ENCODE assay signal across 30 mouse cellular contexts in genomic region chr7:97775380-97775779, GRCm38 (mm10). TPM values are rescaled to one million over a fixed set of nuclear protein-coding genes. Genes with fewer than 3 reads are reported as not detected.
DNase-seq lines count a peak whose midpoint lies in the region; ATAC-seq and TF ChIP-seq lines count a peak whose summit lies in the region.
"Had no signal": no experiment of that assay in that cellular context is flagged by ENCODE, and none has a peak within 500 bp of the region (broad histone marks: within the 10 kb centered on the region; RNA-seq: fewer than 3 reads in every experiment).

No protein-coding gene starts in this region.

- no peaks in the 10 kb centered on the region for H3K36me3 ChIP-seq in heart, postnatal 0 days (replicated peaks; ENCODE audit: control insufficient read depth, insufficient read depth, low read length)
- H3K36me3 ChIP-seq in heart, adult 2 months (ENCODE audit: control insufficient read depth, insufficient read depth, low read length) = no peaks in the 10 kb centered on the region
- no peaks in the 10 kb centered on the region for H3K36me3 ChIP-seq in lung, postnatal 0 days (ENCODE audit: insufficient read depth, low read length)
- H3K36me3 ChIP-seq in stomach, postnatal 0 days (ENCODE audit: control insufficient read depth, insufficient read depth, low read length) = 0 out of 2 replicates have a peak, but pooled peaks cover 2% of the 10 kb centered on the region
- H3K36me3 ChIP-seq: embryonic facial prominence, embryonic 13.5 days; heart, embryonic 12.5 days; hindbrain, embryonic 10.5 days; liver, embryonic 12.5 days; neural tube, embryonic 12.5 days had no signal

- H3K4me2 ChIP-seq in heart, postnatal 0 days (ENCODE audit: low read depth, low read length) = no peak overlapping the region
- no peak overlapping the region for H3K4me2 ChIP-seq in lung, postnatal 0 days (replicated peaks; ENCODE audit: low read depth, low read length)
- no peak overlapping the region for H3K4me2 ChIP-seq in stomach, postnatal 0 days (replicated peaks; ENCODE audit: low read depth)
- H3K4me2 ChIP-seq: embryonic facial prominence, embryonic 13.5 days; heart, embryonic 12.5 days; liver, embryonic 12.5 days; neural tube, embryonic 12.5 days had no signal

- peaks cover 8% of the 10 kb centered on the region; the same call in 1 of the 2 replicates for H3K9me3 ChIP-seq in heart, postnatal 0 days (replicated peaks; ENCODE audit: control insufficient read depth, low read length)
- no peaks in the 10 kb centered on the region for H3K9me3 ChIP-seq in lung, postnatal 0 days (ENCODE audit: low read length)
- no peaks in the 10 kb centered on the region for H3K9me3 ChIP-seq in stomach, postnatal 0 days (ENCODE audit: control insufficient read depth, low read length)
- H3K9me3 ChIP-seq: hindbrain, embryonic 10.5 days had no signal

- no peaks in the 10 kb centered on the region for H3K27me3 ChIP-seq in heart, postnatal 0 days (ENCODE audit: control insufficient read depth, insufficient read depth, low read length)
- no peaks in the 10 kb centered on the region for H3K27me3 ChIP-seq in heart, adult 2 months (ENCODE audit: control insufficient read depth, insufficient read depth, low read length)
- H3K27me3 ChIP-seq in lung, postnatal 0 days (replicated peaks; ENCODE audit: insufficient read depth, low read length) = no peaks in the 10 kb centered on the region
- H3K27me3 ChIP-seq in stomach, postnatal 0 days (ENCODE audit: control insufficient read depth, insufficient read depth, low read length) = no peaks in the 10 kb centered on the region; the same call in 1 of the 2 replicates
- H3K27me3 ChIP-seq: CH12.LX; embryonic facial prominence, embryonic 13.5 days; heart, embryonic 12.5 days; liver, embryonic 12.5 days; neural tube, embryonic 12.5 days; Patski had no signal

- H3K27ac ChIP-seq in heart, postnatal 0 days (ENCODE audit: low read depth) = no peak overlapping the region
- H3K27ac ChIP-seq in heart, adult 2 months = no peak overlapping the region
- H3K27ac ChIP-seq in lung, postnatal 0 days (ENCODE audit: low read length) = no peak overlapping the region
- H3K27ac ChIP-seq in stomach, postnatal 0 days (replicated peaks) = no peak overlapping the region
- H3K27ac ChIP-seq: embryonic facial prominence, embryonic 13.5 days; hindbrain, embryonic 10.5 days; liver, embryonic 12.5 days; macrophage; neural tube, embryonic 12.5 days had no signal

- no peak for TF ChIP-seq EP300 in heart, postnatal 0 days (IDR thresholded peaks at IDR 0.05; ENCODE audit: low read depth)
- TF ChIP-seq EP300 in heart, adult 2 months (IDR thresholded peaks at IDR 0.05; ENCODE audit: insufficient read depth, low read depth, low read length) = no peak
- no peak for TF ChIP-seq EP300 in lung, postnatal 0 days (IDR thresholded peaks at IDR 0.05)
- no peak for TF ChIP-seq EP300 in stomach, postnatal 0 days (optimal IDR thresholded peaks at IDR 0.05)

- TF ChIP-seq POLR2A in heart, adult 2 months (IDR thresholded peaks at IDR 0.05; ENCODE audit: insufficient read depth, low read depth, low read length) = no peak

- no peak for TF ChIP-seq CTCF in heart, postnatal 0 days (IDR thresholded peaks at IDR 0.05; ENCODE audit: low read depth)
- TF ChIP-seq CTCF in heart, adult 2 months (IDR thresholded peaks at IDR 0.05) = no peak
- TF ChIP-seq CTCF in lung, postnatal 0 days (IDR thresholded peaks at IDR 0.05) = no peak
- peak; percentile 16; the same call in 1 of the 2 replicates for TF ChIP-seq CTCF in stomach, postnatal 0 days (IDR thresholded peaks at IDR 0.05; ENCODE audit: low read depth)

- H3K9ac ChIP-seq in heart, postnatal 0 days (replicated peaks; ENCODE audit: low read depth, low read length) = no peak overlapping the region
- no peak overlapping the region for H3K9ac ChIP-seq in heart, adult 2 months (ENCODE audit: low read depth, low read length)
- no peak overlapping the region for H3K9ac ChIP-seq in lung, postnatal 0 days (replicated peaks; ENCODE audit: low read depth)
- no peak overlapping the region for H3K9ac ChIP-seq in stomach, postnatal 0 days (ENCODE audit: low read length)
- H3K9ac ChIP-seq: embryonic facial prominence, embryonic 13.5 days; forebrain, postnatal 0 days; heart, embryonic 12.5 days; liver, embryonic 12.5 days; liver, postnatal 0 days; neural tube, embryonic 12.5 days had no signal

- DNase-seq in heart, postnatal 0 days (ENCODE audit: low spot score) = peak; percentile 17
- no peak for DNase-seq in heart, adult 2 months
- peak; percentile 24 for DNase-seq in lung, postnatal 0 days (ENCODE audit: low spot score)
- no peak for DNase-seq in lung, postnatal 4 days
- peak; percentile 43 for DNase-seq in adipocyte (ENCODE audit: low spot score)
- DNase-seq in stomach, postnatal 0 days (ENCODE audit: low spot score) = no peak
- DNase-seq in right cerebral cortex, postnatal 10 days (ENCODE audit: low spot score in 2 of 2) = no peak
- no peak for DNase-seq in urinary bladder, postnatal 4 days (ENCODE audit: low spot score in 2 of 2)
- DNase-seq: adrenal gland, postnatal 14 days; cerebellum, adult 18-20 months; cerebellum, postnatal 10 days; forebrain, postnatal 0 days; gastrocnemius, postnatal 10 days; kidney, adult 9 months; kidney, postnatal 25 days; left cerebral cortex, postnatal 4 days; liver, postnatal 0 days; right cerebral cortex, adult 18-20 months had no signal

- no peak for ATAC-seq in heart, postnatal 0 days (ENCODE audit: insufficient read depth, low read depth)
- no peak for ATAC-seq in lung, postnatal 0 days
- ATAC-seq in stomach, postnatal 0 days (ENCODE audit: low FRiP score, low TSS enrichment) = no peak
- ATAC-seq: forebrain, postnatal 0 days; hindbrain, embryonic 16.5 days; intestine, embryonic 16.5 days; liver, embryonic 12.5 days; liver, postnatal 0 days; midbrain, embryonic 16.5 days; Patski had no signal

- no peaks in the 10 kb centered on the region for H3K79me2 ChIP-seq in heart, adult 2 months (replicated peaks; ENCODE audit: control insufficient read depth, insufficient read depth, low read length)

- 36% methylated on average over 3 of the region's 3 CpGs for WGBS in heart, postnatal 0 days
- 40% methylated on average over 3 of the region's 3 CpGs for WGBS in heart, adult 2 months
- WGBS in lung, postnatal 0 days = 55% methylated on average over 3 of the region's 3 CpGs
- 42% methylated on average over 3 of the region's 3 CpGs for WGBS in stomach, postnatal 0 days

- H3K4me1 ChIP-seq in heart, postnatal 0 days (ENCODE audit: control insufficient read depth, insufficient read depth) = no peaks in the 10 kb centered on the region
- no peaks in the 10 kb centered on the region for H3K4me1 ChIP-seq in heart, adult 2 months (ENCODE audit: control insufficient read depth, insufficient read depth, low read length)
- no peaks in the 10 kb centered on the region for H3K4me1 ChIP-seq in lung, postnatal 0 days (ENCODE audit: insufficient read depth, low read depth, low read length)
- no peaks in the 10 kb centered on the region for H3K4me1 ChIP-seq in stomach, postnatal 0 days (replicated peaks; ENCODE audit: control insufficient read depth, insufficient read depth)
- H3K4me1 ChIP-seq: embryonic facial prominence, embryonic 13.5 days; heart, embryonic 12.5 days; hindbrain, embryonic 10.5 days; liver, embryonic 12.5 days; neural tube, embryonic 12.5 days had no signal

- intact Hi-C loops in heart, adult 2 months (cut with DNase I) = no loop called here

- no peak overlapping the region for H3K4me3 ChIP-seq in heart, postnatal 0 days (ENCODE audit: low read depth, low read length)
- H3K4me3 ChIP-seq in heart, adult 2 months = no peak overlapping the region
- H3K4me3 ChIP-seq in lung, postnatal 0 days (ENCODE audit: low read depth, low read length) = no peak overlapping the region
- H3K4me3 ChIP-seq in stomach, postnatal 0 days (ENCODE audit: low read depth, low read length) = no peak overlapping the region
- H3K4me3 ChIP-seq: embryonic facial prominence, embryonic 13.5 days; erythroblast, embryonic 14.5 days; heart, embryonic 12.5 days; hindbrain, embryonic 10.5 days; liver, embryonic 12.5 days; neural tube, embryonic 12.5 days had no signal

RNA-seq across cellular contexts. Expression of gene Pak1, which starts 13.0 kb away (rescaled TPM):
- total RNA-seq in heart, postnatal 0 days (2014; rRNA removed; ENCODE audit: low replicate concordance) = 1.2 and 1.5 TPM in 2 replicates
- polyA plus RNA-seq in heart, postnatal 0 days (2015; fragmentation: Nextera tagmentation; extraction: Ambion mirVana) = 0.79 and 0.86 TPM in 2 replicates
- total RNA-seq in heart, adult 2 months (2021) = 1 to 10 TPM; 1.2 to 1.6 TPM
- 1.1 and 1.8 TPM in 2 replicates for polyA plus RNA-seq in heart, adult 2 months (2012; rRNA removed)
- polyA plus RNA-seq in lung, postnatal 0 days (2015; fragmentation: Nextera tagmentation; extraction: Ambion mirVana) = 6.7 and 6.9 TPM in 2 replicates
- 18.1 and 19.4 TPM in 2 replicates for polyA plus RNA-seq in stomach, postnatal 0 days (2015; fragmentation: Nextera tagmentation; extraction: Ambion mirVana)

RNA-seq across cellular contexts. Expression of gene Aqp11, which starts 37.3 kb away (rescaled TPM):
- total RNA-seq in heart, postnatal 0 days (2014; rRNA removed; ENCODE audit: low replicate concordance) = 4.8 and 6.2 TPM in 2 replicates
- polyA plus RNA-seq in heart, postnatal 0 days (2015; fragmentation: Nextera tagmentation; extraction: Ambion mirVana) = 2.0 and 2.9 TPM in 2 replicates
- 1 to 10 TPM in 1 of 2 experiments, under 1 TPM in 1; 0.91 to 1.6 TPM for total RNA-seq in heart, adult 2 months (2021)
- polyA plus RNA-seq in heart, adult 2 months (2012; rRNA removed) = 2.6 and 3.0 TPM in 2 replicates
- polyA plus RNA-seq in lung, postnatal 0 days (2015; fragmentation: Nextera tagmentation; extraction: Ambion mirVana) = 4.2 TPM in 2 replicates
- polyA plus RNA-seq in stomach, postnatal 0 days (2015; fragmentation: Nextera tagmentation; extraction: Ambion mirVana) = 22.0 and 22.2 TPM in 2 replicates

Comparison
In these comparisons a context has a peak if more than half of its experiments do, and no peak if none do; other contexts are left out.
1. DNase-seq: peak in heart, postnatal 0 days (single experiment), lung, postnatal 0 days (single experiment) and adipocyte (single experiment); none in heart, adult 2 months (0 of 2), lung, postnatal 4 days (0 of 2), stomach, postnatal 0 days (single experiment), right cerebral cortex, postnatal 10 days (0 of 2) and urinary bladder, postnatal 4 days (0 of 2).